Mouse (Mus musculus) lung, embryonic 15.5 days (tissue): Measurements from ENCODE around the gene Col6a5. TPM values are rescaled to one million over a fixed set of nuclear protein-coding genes. Genes with fewer than 3 reads are reported as not detected.
A peak's percentile ranks its signal among the peaks of the same experiment; 100 is the strongest.
"Not testable (repeated sequence)": the region's sequence is repeated elsewhere in the genome, so short reads cannot be mapped to it uniquely, and the experiment has no call there.

Source experiments
- ATAC-seq: fragments of 200-750 bp; cut with Nextera tagmentation; 2 replicates; pipeline ENCODE4 v1.8.0; 2017; ENCODE audit warnings: moderate number of reproducible peaks, borderline replicate concordance; ENCODE audit not compliant: low FRiP score, low TSS enrichment; ENCODE audit errors: extremely low read depth
- H3K27ac ChIP-seq: fragments of 300-500 bp; sonication (generic); 2 replicates; pipeline ENCODE4 v1.5.1; 2015; ENCODE audit warnings: moderate library complexity, mild to moderate bottlenecking, inconsistent platforms
- H3K27me3 ChIP-seq: fragments of 300-500 bp; sonication (generic); 2 replicates; pipeline ENCODE4 v1.6.1; 2015; ENCODE audit warnings: inconsistent platforms
- H3K36me3 ChIP-seq: fragments of 300-500 bp; sonication (generic); 2 replicates; pipeline ENCODE4 v1.6.1; 2015; ENCODE audit warnings: inconsistent platforms
- H3K4me1 ChIP-seq: fragments of 300-500 bp; sonication (generic); 2 replicates; pipeline ENCODE4 v1.6.1; 2015; ENCODE audit warnings: inconsistent platforms
- H3K4me2 ChIP-seq: fragments of 300-500 bp; sonication (generic); 2 replicates; pipeline ENCODE4 v1.6.1; 2015; ENCODE audit warnings: inconsistent platforms, mild to moderate bottlenecking, moderate library complexity
- H3K4me3 ChIP-seq: fragments of 300-500 bp; sonication (generic); 2 replicates; pipeline ENCODE4 v1.5.1; 2015; ENCODE audit warnings: mild to moderate bottlenecking, inconsistent platforms
- H3K9ac ChIP-seq: fragments of 300-500 bp; sonication (generic); 2 replicates; pipeline ENCODE4 v1.6.1; 2015; ENCODE audit warnings: inconsistent platforms
- H3K9me3 ChIP-seq: fragments of 300-500 bp; sonication (generic); 2 replicates; pipeline ENCODE4 v1.6.1; 2016; ENCODE audit warnings: inconsistent platforms
- WGBS: fragments of 180-500 bp; shearing (Covaris S2); methylation state at CpG from one replicate; pipeline ENCODE4 v1.1.7; 2015; 5-methylcytosine and 5-hydroxymethylcytosine counted together
- polyA plus RNA-seq: library from polyadenylated mRNA; unstranded; fragments of >200 nt; fragmentation: Nextera tagmentation; extraction: Ambion mirVana; gene quantifications from 2 replicates; pipeline ENCODE4 v1.2.1, GENCODE M21; 2015

The Col6a5 gene
- polyA plus RNA-seq, 1 experiment from 2014 or later = 0.29 TPM

DNA sequence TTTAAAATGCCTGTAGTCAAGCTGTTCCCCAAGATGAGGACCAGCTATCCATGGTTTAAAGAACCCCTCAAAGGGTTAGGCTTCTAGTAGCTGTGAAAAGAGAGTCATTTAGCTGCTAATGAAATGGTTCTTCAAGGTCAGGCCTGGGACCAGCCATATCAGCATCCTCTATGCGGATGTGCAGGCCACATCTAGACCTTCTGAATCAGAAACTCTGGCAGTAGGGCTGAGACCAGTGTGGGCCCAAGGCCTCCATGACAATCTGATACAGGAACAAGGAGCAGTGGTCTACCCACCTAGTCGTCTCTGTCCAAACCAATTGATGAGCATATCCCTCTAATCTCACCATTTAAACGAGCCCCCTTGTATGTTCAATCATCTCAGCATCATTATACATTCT is 109.4 kb downstream of the Col6a5 start:
- no peak for ATAC-seq
- Histone ChIP-seq H3K4me2 (no peak overlapping the region), H3K27ac (no peak overlapping the region), H3K4me1 (peaks cover 5% of the 10 kb centered on the region; the same call in 1 of the 2 replicates), H3K9me3 (no peaks in the 10 kb centered on the region), H3K9ac (no peak overlapping the region), H3K4me3 (no peak overlapping the region), H3K27me3 (0 out of 2 replicates have a peak, but pooled peaks cover 4% of the 10 kb centered on the region), H3K36me3 (no peaks in the 10 kb centered on the region)
- WGBS = 82% methylated on average over 3 of the region's 3 CpGs

DNA sequence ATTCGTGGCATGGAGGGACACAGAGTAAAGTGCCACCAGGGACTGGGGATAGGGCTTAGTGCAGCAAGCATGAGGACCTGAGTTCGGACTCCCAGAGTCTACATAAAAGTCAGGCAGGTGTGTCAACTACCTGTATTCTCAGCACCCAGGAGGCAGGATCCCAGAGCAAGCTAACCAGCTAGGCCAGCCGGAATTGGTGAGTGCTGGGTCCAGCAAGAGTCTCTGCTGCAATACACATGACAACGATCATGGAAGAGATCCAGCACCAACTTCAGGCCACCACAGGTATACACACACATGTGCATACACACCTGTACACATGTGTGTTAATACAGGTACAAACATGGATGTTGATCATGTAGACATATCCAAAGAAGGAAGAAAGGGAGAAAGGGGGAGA is 112.0 kb downstream of the Col6a5 start:
- Histone ChIP-seq H3K27me3 (0 out of 2 replicates have a peak, but pooled peaks cover 4% of the 10 kb centered on the region), H3K4me1 (peaks cover 5% of the 10 kb centered on the region; the same call in 1 of the 2 replicates), H3K4me2 (no peak overlapping the region), H3K4me3 (no peak overlapping the region), H3K27ac (no peak overlapping the region), H3K9ac (no peak overlapping the region), H3K9me3 (no peaks in the 10 kb centered on the region), H3K36me3 (no peaks in the 10 kb centered on the region)
- no peak for ATAC-seq
- WGBS = 68% methylated on average over 4 of the region's 4 CpGs

DNA sequence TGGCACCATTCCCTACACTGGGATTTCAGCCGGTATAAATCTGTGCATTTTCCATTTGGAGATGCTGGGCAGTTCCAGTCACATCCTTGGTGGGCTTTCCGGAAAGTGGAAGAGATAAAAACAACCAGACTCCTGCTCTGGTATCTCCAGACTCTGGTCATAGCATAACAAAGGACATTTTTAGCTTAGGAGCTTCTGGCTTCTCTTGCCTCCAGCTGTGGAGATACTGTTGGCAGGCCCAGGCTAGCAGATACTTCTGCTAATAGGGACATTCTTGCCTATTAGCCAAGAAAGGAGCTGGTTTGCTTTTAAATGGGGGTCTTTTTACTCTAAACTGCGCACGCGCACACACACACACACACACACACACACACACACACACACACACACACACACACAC is 113.2 kb downstream of the Col6a5 start:
- H3K9ac ChIP-seq = no peak overlapping the region
- H3K27me3 ChIP-seq = 0 out of 2 replicates have a peak, but pooled peaks cover 4% of the 10 kb centered on the region
- H3K4me2 ChIP-seq = no peak overlapping the region
- no peaks in the 10 kb centered on the region for H3K36me3 ChIP-seq
- H3K4me1 ChIP-seq = peaks cover 5% of the 10 kb centered on the region; the same call in 1 of the 2 replicates
- no peak overlapping the region for H3K4me3 ChIP-seq
- H3K27ac ChIP-seq = no peak overlapping the region
- no peaks in the 10 kb centered on the region for H3K9me3 ChIP-seq
- ATAC-seq = no peak
- 82% methylated on average over 3 of the region's 5 CpGs for WGBS

DNA sequence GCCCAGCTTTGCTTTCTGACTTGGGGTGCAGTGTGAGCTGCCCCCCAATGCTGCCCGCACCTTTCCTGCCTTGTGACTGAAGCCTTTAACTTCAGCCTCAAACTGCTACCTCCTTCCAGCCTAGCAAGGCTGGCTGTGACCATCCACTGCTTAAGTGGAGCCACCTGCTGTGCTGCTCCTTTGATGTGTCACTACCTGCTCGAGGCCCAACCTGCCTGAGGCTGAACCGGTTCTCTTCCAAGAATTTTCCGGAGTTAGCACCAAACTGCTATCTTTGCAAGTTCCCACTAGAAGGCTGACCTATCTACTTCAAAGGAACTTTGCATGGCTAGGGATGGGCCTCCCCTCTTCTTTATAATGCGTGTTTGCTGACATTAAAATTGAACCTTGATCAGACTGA is 119.1 kb downstream of the Col6a5 start:
- WGBS = 36% methylated on average over 5 of the region's 5 CpGs
- H3K36me3 ChIP-seq, H3K4me3 ChIP-seq, H3K27ac ChIP-seq, H3K9me3 ChIP-seq, H3K4me2 ChIP-seq, H3K27me3 ChIP-seq, ATAC-seq, H3K9ac ChIP-seq, H3K4me1 ChIP-seq: not testable (repeated sequence)

DNA sequence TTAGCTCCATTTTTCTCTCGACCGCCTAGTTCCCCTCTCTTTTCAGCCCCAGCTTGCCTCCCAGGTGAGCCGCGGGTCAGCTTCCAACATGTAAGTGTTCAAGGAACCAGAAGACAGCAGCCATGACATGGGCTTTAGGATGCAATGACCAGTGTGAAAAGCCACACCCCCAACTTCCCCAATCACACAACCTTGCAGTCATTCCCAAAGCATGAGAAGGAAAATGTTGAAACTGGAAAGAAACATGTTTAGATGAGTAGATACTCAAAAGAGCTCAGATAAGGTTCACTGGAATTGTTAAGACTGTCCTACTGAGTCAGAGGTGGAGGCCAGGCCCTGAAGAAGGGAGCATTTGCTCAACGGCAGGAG is 121.3 kb downstream of the Col6a5 start:
- WGBS = 81% methylated on average over 5 of the region's 5 CpGs
- Histone ChIP-seq H3K4me3 (no peak overlapping the region), H3K36me3 (no peaks in the 10 kb centered on the region), H3K27me3 (no peaks in the 10 kb centered on the region), H3K27ac (no peak overlapping the region), H3K9ac (no peak overlapping the region), H3K4me1 (0 out of 2 replicates have a peak, but pooled peaks cover 4% of the 10 kb centered on the region), H3K9me3 (no peaks in the 10 kb centered on the region), H3K4me2 (no peak overlapping the region)
- no peak for ATAC-seq

DNA sequence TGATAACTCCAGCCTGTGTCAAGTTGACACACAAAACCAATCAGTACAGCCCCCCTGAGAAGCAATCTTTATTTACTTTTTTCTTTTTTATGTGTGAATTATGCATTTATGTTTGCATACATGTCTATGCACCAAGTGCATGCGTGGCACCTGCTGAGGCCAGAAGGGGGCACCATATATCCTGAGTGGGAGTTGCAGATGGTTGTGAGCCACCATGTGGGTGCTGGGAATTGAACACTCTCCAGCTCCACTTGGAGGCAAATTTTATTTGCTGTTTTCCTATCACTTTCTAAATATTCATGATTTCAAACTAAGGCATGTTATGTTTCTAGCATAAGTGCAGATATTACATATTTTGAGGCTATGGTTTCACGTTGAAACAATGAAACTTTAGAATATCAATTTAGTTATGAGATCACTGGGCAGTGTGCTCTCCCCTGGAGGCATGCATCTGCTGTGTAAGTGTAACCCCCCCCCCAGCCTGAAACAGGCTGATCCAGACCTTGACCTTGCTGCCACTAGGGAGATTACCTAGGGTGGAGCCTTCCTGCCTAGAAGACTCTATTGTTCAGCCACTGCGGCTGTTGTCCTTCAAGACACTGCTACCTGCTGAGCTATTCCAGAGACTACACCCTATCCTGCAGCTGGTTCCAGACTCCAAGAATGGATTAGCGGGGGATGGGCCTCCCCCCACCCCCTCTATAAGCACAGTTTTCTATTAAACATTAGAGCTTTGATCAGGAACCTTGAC is 121.9 kb downstream of the Col6a5 start:
- 77% methylated on average over 4 of the region's 4 CpGs for WGBS

DNA sequence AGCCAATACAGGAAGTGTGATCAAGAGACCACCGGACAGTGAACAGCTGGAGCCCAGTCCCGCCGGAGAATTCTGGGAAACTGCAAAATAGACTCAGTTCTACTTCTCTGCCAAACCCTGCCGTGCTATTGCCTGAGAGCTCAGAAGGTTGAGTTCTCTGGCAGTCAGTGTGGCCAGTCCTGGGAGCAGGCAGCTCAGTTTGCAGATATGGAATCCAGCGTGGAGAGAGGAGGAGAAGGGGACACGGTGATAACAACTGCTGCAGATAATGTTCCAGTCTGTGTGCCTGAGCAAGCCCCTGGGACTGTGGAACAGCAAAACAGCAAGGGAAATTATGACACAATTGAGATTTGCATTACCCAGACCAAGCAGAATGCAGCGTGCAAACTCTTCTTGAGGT is 124.9 kb downstream of the Col6a5 start:
- Histone ChIP-seq H3K4me3 (no peak overlapping the region), H3K9me3 (no peaks in the 10 kb centered on the region), H3K27me3 (no peaks in the 10 kb centered on the region), H3K27ac (no peak overlapping the region), H3K4me2 (no peak overlapping the region), H3K4me1 (0 out of 2 replicates have a peak, but pooled peaks cover 4% of the 10 kb centered on the region), H3K36me3 (no peaks in the 10 kb centered on the region), H3K9ac (no peak overlapping the region)
- no peak for ATAC-seq
- 58% methylated on average over 7 of the region's 7 CpGs for WGBS

More for the DNA sequence above, 121.9 kb downstream of the Col6a5 start:
- Histone ChIP-seq H3K27ac (no peak overlapping the region), H3K9me3 (no peaks in the 10 kb centered on the region), H3K4me3 (no peak overlapping the region), H3K27me3 (no peaks in the 10 kb centered on the region), H3K4me1 (0 out of 2 replicates have a peak, but pooled peaks cover 4% of the 10 kb centered on the region), H3K36me3 (no peaks in the 10 kb centered on the region), H3K9ac (no peak overlapping the region), H3K4me2 (no peak overlapping the region)
- no peak for ATAC-seq

DNA sequence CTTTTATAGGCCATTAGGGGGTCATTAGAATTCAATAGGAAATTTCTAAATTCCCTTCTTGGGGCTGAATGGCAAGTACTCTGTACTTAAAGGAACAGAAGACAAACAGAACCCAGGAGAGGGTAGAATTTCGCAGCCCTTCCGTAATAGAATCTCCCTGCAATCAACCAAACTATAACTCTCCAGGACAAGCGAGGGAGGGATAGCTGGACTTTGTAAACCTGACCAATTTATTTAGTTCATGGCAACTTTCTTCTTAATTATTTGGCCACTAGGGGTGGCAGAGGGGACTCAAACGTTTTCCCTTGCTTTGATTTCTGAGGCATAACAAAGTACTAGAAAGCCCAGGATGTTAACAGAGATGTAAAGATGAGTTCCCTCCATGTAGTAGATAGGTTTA is 125.6 kb downstream of the Col6a5 start:
- Histone ChIP-seq H3K27me3 (no peaks in the 10 kb centered on the region), H3K4me3 (no peak overlapping the region), H3K36me3 (no peaks in the 10 kb centered on the region), H3K4me1 (0 out of 2 replicates have a peak, but pooled peaks cover 4% of the 10 kb centered on the region), H3K4me2 (no peak overlapping the region), H3K27ac (no peak overlapping the region), H3K9ac (no peak overlapping the region), H3K9me3 (no peaks in the 10 kb centered on the region)
- 49% methylated on average over 4 of the region's 4 CpGs for WGBS
- no peak for ATAC-seq

DNA sequence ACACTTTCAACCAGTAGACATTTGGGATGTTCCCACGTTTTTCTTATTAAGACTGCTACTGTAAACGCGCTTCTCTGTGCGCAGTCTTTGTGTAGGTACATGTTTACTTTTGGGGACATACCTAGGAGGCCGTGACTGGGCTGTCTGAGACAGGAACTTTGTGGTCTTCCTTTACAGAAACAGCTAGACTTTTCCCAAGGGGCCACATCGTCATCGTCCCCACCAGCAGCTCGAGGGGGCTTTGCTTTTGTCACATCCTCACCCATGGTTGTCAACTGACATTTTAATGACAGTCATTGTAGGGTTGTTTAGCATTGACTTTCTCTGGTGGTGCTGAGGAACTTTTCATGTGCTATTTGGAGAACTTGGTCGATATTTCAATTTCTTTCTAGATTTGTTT is 129.2 kb downstream of the Col6a5 start:
- 77% methylated on average over 9 of the region's 9 CpGs for WGBS
- H3K9me3 ChIP-seq = no peaks in the 10 kb centered on the region
- no peak overlapping the region for H3K4me3 ChIP-seq
- H3K4me2 ChIP-seq = no peak overlapping the region
- H3K9ac ChIP-seq = no peak overlapping the region
- H3K36me3 ChIP-seq = no peaks in the 10 kb centered on the region
- peaks cover 14% of the 10 kb centered on the region for H3K27me3 ChIP-seq
- no peak overlapping the region for H3K27ac ChIP-seq
- ATAC-seq = no peak
- 0 out of 2 replicates have a peak, but pooled peaks cover 4% of the 10 kb centered on the region for H3K4me1 ChIP-seq

DNA sequence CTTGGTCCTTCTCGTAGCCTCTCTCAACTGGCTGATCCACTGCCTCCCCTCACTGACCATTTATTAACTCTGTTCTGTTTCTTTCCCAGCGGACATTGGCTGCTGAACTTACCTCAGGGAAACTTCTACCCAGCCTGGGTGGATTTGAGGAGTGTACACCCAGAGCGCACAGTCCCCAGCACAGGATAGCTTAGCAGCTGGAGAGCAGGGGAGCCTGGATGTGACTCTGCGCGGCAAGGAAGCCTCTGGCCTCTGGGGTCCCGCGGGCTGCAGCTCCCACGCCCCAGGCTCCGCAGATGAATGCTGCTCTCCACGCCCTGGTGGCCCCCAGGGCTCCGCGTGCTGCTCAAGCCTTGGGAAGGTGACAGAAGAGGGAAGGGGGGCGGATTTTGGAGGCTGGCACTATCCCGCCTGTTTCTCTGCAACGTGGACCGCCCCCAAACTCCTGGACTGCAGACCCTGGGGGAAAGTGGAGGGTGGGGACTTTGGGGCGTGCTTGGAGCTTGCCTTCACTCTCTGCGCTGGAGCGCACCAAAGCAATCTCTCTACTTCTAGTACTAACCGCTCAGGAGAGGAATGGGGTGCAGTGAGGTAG is 132.6 kb downstream of the Col6a5 start, which contains the start of gene Col6a6:
Gene Col6a6, minus strand, starts transcription at position 370 of the 595 bp plus-strand sequence.
- H3K27ac ChIP-seq = no peak within 1 kb of the TSS
- ATAC-seq = 0 out of 2 replicates have a peak, but pooled peaks have one; percentile 23
- peaks cover 16% of the 10 kb centered on the region for H3K27me3 ChIP-seq
- H3K9ac ChIP-seq = no peak within 1 kb of the TSS
- no peaks in the 10 kb centered on the region for H3K9me3 ChIP-seq
- no peaks in the 10 kb centered on the region for H3K36me3 ChIP-seq
- WGBS = 12% methylated on average over 20 of the region's 20 CpGs
- no peaks in the 10 kb centered on the region for H3K4me1 ChIP-seq
- H3K4me3 ChIP-seq = 0 out of 2 replicates have a peak within 1 kb of the TSS, but pooled peaks have one; percentile 6
- H3K4me2 ChIP-seq = peak within 1 kb of the TSS; percentile 36

DNA sequence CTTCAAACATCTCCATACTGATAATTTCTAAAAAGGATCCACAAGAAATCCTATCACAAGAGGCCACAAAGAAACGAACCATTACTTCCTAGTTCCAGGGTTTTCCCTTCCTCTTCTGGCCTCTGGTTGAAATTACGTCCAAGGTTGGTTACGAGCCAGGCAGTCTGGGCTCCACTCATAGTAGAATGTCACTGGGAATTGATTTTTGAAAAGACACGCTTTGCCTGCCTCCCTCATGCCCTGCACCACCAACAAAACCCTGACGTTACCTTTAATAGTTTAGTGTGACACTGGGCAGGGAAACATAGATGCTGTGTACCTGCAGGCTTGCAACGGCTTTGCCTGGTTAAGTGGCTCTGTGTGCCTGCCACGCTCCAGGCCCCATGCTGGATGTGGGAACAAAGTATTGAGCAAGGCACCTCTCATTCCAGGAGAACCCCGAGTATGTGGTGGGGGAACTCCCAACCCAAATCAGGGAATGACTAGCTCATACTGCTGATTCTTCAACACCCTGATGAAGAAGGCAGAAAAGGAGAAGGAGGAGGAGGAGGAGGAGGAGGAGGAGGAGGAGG is 133.3 kb downstream of the Col6a5 start:
- Histone ChIP-seq H3K4me1 (no peaks in the 10 kb centered on the region), H3K36me3 (no peaks in the 10 kb centered on the region), H3K9ac (no peak overlapping the region), H3K27ac (no peak overlapping the region), H3K4me2 (no peak overlapping the region), H3K27me3 (peaks cover 16% of the 10 kb centered on the region), H3K4me3 (no peak overlapping the region), H3K9me3 (no peaks in the 10 kb centered on the region)
- 52% methylated on average over 8 of the region's 8 CpGs for WGBS
- ATAC-seq = no peak

DNA sequence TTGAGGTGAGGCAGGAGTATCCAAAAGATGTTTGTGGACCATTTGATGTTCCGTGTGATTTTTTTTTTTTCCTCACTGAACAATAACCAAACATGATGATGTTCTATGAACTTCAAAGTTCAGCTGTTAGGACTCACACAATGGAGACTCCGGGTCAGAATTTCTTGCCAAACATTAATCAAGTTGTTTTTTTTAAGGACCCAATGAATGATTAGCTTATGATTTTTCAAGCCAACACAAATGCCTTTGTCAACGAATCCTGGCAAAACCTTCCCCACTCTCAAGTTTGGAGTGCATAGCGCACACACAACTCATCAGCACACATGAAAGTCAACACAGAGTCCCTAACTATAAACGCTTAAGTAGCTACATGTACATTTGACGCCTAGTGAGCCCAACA is 139.7 kb downstream of the Col6a5 start:
- Histone ChIP-seq H3K27me3 (no peaks in the 10 kb centered on the region), H3K4me1 (no peaks in the 10 kb centered on the region), H3K4me2 (no peak overlapping the region), H3K4me3 (no peak overlapping the region), H3K9me3 (no peaks in the 10 kb centered on the region), H3K9ac (no peak overlapping the region), H3K27ac (no peak overlapping the region), H3K36me3 (no peaks in the 10 kb centered on the region)
- 67% methylated on average over 6 of the region's 6 CpGs for WGBS
- no peak for ATAC-seq
